Comparison of ENCODE assay signal across 8 mouse cellular contexts in genomic region chr6:125145001-125145400, GRCm38 (mm10). TPM values are rescaled to one million over a fixed set of nuclear protein-coding genes. Genes with fewer than 3 reads are reported as not detected.
A peak's percentile ranks its signal among the peaks of the same experiment; 100 is the strongest.
DNase-seq lines count a peak whose midpoint lies in the region; ATAC-seq and TF ChIP-seq lines count a peak whose summit lies in the region.

TSS of gene Iffo1 (plus strand) at chr6:125145241.

- peak; percentile 96 for ATAC-seq in forebrain, embryonic 16.5 days
- ATAC-seq in neutrophil, adult 5-6 weeks (ENCODE audit: extremely low read depth, insufficient number of reproducible peaks, low FRiP score, poor library complexity, severe bottlenecking): peak; percentile 86

- H3K36me3 ChIP-seq in forebrain, embryonic 16.5 days (ENCODE audit: control insufficient read depth, insufficient read depth): peaks cover 15% of the 10 kb centered on the region

- peaks cover 37% of the 10 kb centered on the region for H3K4me1 ChIP-seq in forebrain, embryonic 16.5 days (replicated peaks; ENCODE audit: control insufficient read depth, insufficient read depth, low read length)
- H3K4me1 ChIP-seq in lung, adult 2 months (ENCODE audit: control insufficient read depth, insufficient read depth, low read length): peaks cover 21% of the 10 kb centered on the region

- H3K9ac ChIP-seq in forebrain, embryonic 16.5 days (replicated peaks; ENCODE audit: low read depth, low read length): peak within 1 kb of the TSS; percentile 93

- peak; percentile 51 for DNase-seq in MEL-GATA-1-ER (ENCODE audit: extremely low read depth, low read depth)
- peak; percentile 91 to 98 for DNase-seq in cerebellum, adult 18-20 months
- DNase-seq in heart, postnatal 25 days (ENCODE audit: low spot score): peak; percentile 89
- DNase-seq in layer of hippocampus, adult 2 months (ENCODE audit: low spot score in 2 of 2): peak; percentile 91 to 94
- peak; percentile 76 for DNase-seq in lung, adult 2 months
- peak; percentile 90 for DNase-seq in testis, postnatal 14 days (ENCODE audit: low spot score)

- 0% methylated on average over 16 of the region's 16 CpGs for WGBS in forebrain, embryonic 16.5 days
- WGBS in lung, adult 2 months: 2% methylated on average over 16 of the region's 16 CpGs

- no peaks in the 10 kb centered on the region for H3K9me3 ChIP-seq in forebrain, embryonic 16.5 days (ENCODE audit: control insufficient read depth, low read length)

- peak; percentile 75; the same call in 1 of the 2 replicates for TF ChIP-seq POLR2A in lung, adult 2 months (IDR thresholded peaks at IDR 0.05; ENCODE audit: borderline replicate concordance, extremely low read depth, low read depth, low read length)

- H3K4me2 ChIP-seq in forebrain, embryonic 16.5 days (ENCODE audit: low read length): peak within 1 kb of the TSS; percentile 95

- intact Hi-C loops in heart, postnatal 25 days (cut with DNase I): loop anchor here (5.0 kb wide), 1 partner anchor 127 kb away; no protein-coding TSS in a partner anchor

- TF ChIP-seq CTCF in layer of hippocampus, adult 2 months (conservative IDR thresholded peaks at IDR 0.05): peak; percentile 80
- peak; percentile 52 for TF ChIP-seq CTCF in lung, adult 2 months (IDR thresholded peaks at IDR 0.05; ENCODE audit: insufficient read depth, low read length)

- peak within 1 kb of the TSS; percentile 89 for H3K27ac ChIP-seq in forebrain, embryonic 16.5 days (ENCODE audit: low read length)
- peak within 1 kb of the TSS; percentile 94 for H3K27ac ChIP-seq in layer of hippocampus, adult 2 months

- H3K4me3 ChIP-seq in forebrain, embryonic 16.5 days (replicated peaks; ENCODE audit: low read length): peak within 1 kb of the TSS; percentile 85
- H3K4me3 ChIP-seq in layer of hippocampus, adult 2 months: peak within 1 kb of the TSS; percentile 95
- H3K4me3 ChIP-seq in lung, adult 2 months (replicated peaks; ENCODE audit: extremely low read depth, low read depth, low read length): peak within 1 kb of the TSS; percentile 85

- no peaks in the 10 kb centered on the region for H3K27me3 ChIP-seq in forebrain, embryonic 16.5 days (replicated peaks; ENCODE audit: control insufficient read depth, insufficient read depth, low read length)

RNA-seq across cellular contexts. Expression of gene Iffo1, which starts in this region (rescaled TPM):
- polyA plus RNA-seq in forebrain, embryonic 16.5 days (2015; fragmentation: Nextera tagmentation; extraction: Ambion mirVana): 17.3 and 19.3 TPM in 2 replicates
- 10 to 100 TPM in 1 of 2 experiments, 1 to 10 TPM in 1; 7.1 to 12.0 TPM for total RNA-seq in heart, postnatal 25 days (2021)
- total RNA-seq in layer of hippocampus, adult 2 months (2021): 10 to 100 TPM; 69.9 to 71.9 TPM
- polyA plus RNA-seq in lung, adult 2 months (2012; rRNA removed): 45.0 and 51.0 TPM in 2 replicates
- 36.6 and 37.5 TPM in 2 replicates for total RNA-seq in neutrophil, adult 5-6 weeks (2017)

Comparison
In these comparisons a context has a peak if more than half of its experiments do, and no peak if none do; other contexts are left out.
1. Peak in every context shown above with its lines: DNase-seq, ATAC-seq, H3K4me3 ChIP-seq and H3K27ac ChIP-seq.